ENCODE assay signal across 8 mouse cellular contexts in genomic region chr11:61231329-61231728, GRCm38 (mm10). TPM values are rescaled to one million over a fixed set of nuclear protein-coding genes. Genes with fewer than 3 reads are reported as not detected.
A peak's percentile ranks its signal among the peaks of the same experiment; 100 is the strongest.
DNase-seq lines count a peak whose midpoint lies in the region; ATAC-seq and TF ChIP-seq lines count a peak whose summit lies in the region.
"Had no signal": no experiment of that assay in that cellular context is flagged by ENCODE, and none has a peak within 500 bp of the region (broad histone marks: within the 10 kb centered on the region; RNA-seq: fewer than 3 reads in every experiment).

No protein-coding gene starts in this region.

- 5% methylated on average over 9 of the region's 9 CpGs for WGBS in hindbrain, embryonic 15.5 days

- no peaks in the 10 kb centered on the region for H3K36me3 ChIP-seq in hindbrain, embryonic 15.5 days
- H3K36me3 ChIP-seq: liver, embryonic 15.5 days had no signal

- peaks cover 9% of the 10 kb centered on the region for H3K4me1 ChIP-seq in hindbrain, embryonic 15.5 days (replicated peaks)

- H3K27me3 ChIP-seq in hindbrain, embryonic 15.5 days: no peaks in the 10 kb centered on the region

- H3K9me3 ChIP-seq in hindbrain, embryonic 15.5 days: no peaks in the 10 kb centered on the region
- H3K9me3 ChIP-seq: liver, embryonic 15.5 days had no signal

- H3K4me2 ChIP-seq in hindbrain, embryonic 15.5 days: peak overlapping the region; percentile 46
- H3K4me2 ChIP-seq: liver, embryonic 15.5 days had no signal

- ATAC-seq in hindbrain, embryonic 15.5 days (ENCODE audit: low FRiP score, low read depth): peak; percentile 76
- ATAC-seq in megakaryocyte-erythroid progenitor cell, adult 5-6 weeks (replicated peaks; ENCODE audit: low FRiP score, low TSS enrichment, poor library complexity, severe bottlenecking): peak; percentile 94

- H3K9ac ChIP-seq in hindbrain, embryonic 15.5 days: no peak overlapping the region
- H3K9ac ChIP-seq: liver, embryonic 15.5 days had no signal

- TF ChIP-seq CTCF in gastrocnemius, adult 2 months (IDR thresholded peaks at IDR 0.05): peak; percentile 83

- intact Hi-C loops in gastrocnemius, adult 2 months (cut with DNase I): no loop called here

- DNase-seq in R1 (ENCODE audit: low read depth, low spot score): peak; percentile 65
- DNase-seq in cerebellum, postnatal 10 days: peak; percentile 81 to 84
- DNase-seq in gastrocnemius, adult 2 months: peak; percentile 67
- peak; percentile 17 for DNase-seq in left cerebral cortex, adult 11 months (ENCODE audit: low spot score)
- DNase-seq in right cerebral cortex, postnatal 10 days (ENCODE audit: low spot score in 2 of 2): peak; percentile 44 to 61

- H3K4me3 ChIP-seq in gastrocnemius, adult 2 months: peak overlapping the region; percentile 48
- peak overlapping the region; percentile 18; the same call in 1 of the 2 replicates for H3K4me3 ChIP-seq in hindbrain, embryonic 15.5 days
- H3K4me3 ChIP-seq: liver, embryonic 15.5 days had no signal

- peak overlapping the region; percentile 54 for H3K27ac ChIP-seq in gastrocnemius, adult 2 months
- no peak overlapping the region for H3K27ac ChIP-seq in hindbrain, embryonic 15.5 days (replicated peaks)
- H3K27ac ChIP-seq: liver, embryonic 15.5 days had no signal

RNA-seq across cellular contexts. Expression of gene Aldh3a1, which starts 24.0 kb away (rescaled TPM):
- total RNA-seq in gastrocnemius, adult 2 months (2021): under 1 TPM in 1 of 2 experiments, not detected in 1; 0.50 TPM
- 0.17 and 0.26 TPM in 2 replicates for polyA plus RNA-seq in hindbrain, embryonic 15.5 days (2015; fragmentation: Nextera tagmentation; extraction: Ambion mirVana)
- total RNA-seq in megakaryocyte-erythroid progenitor cell, adult 5-6 weeks (2014; fragmentation: Nextera tagmentation): not detected in 2 replicates
- total RNA-seq in megakaryocyte-erythroid progenitor cell, adult 5-6 weeks (2017): not detected in 2 replicates

RNA-seq across cellular contexts. Expression of gene Aldh3a2, which starts 35.9 kb away (rescaled TPM):
- total RNA-seq in gastrocnemius, adult 2 months (2021): 10 to 100 TPM; 12.0 to 13.0 TPM
- polyA plus RNA-seq in hindbrain, embryonic 15.5 days (2015; fragmentation: Nextera tagmentation; extraction: Ambion mirVana): 29.3 and 35.4 TPM in 2 replicates
- total RNA-seq in megakaryocyte-erythroid progenitor cell, adult 5-6 weeks (2014; fragmentation: Nextera tagmentation): 10.6 and 15.4 TPM in 2 replicates
- total RNA-seq in megakaryocyte-erythroid progenitor cell, adult 5-6 weeks (2017): 10.8 and 30.6 TPM in 2 replicates

RNA-seq across cellular contexts. Expression of gene Usp22, which starts 56.5 kb away (rescaled TPM):
- 10 to 100 TPM; 13.4 to 16.7 TPM for total RNA-seq in gastrocnemius, adult 2 months (2021)
- 367 and 410 TPM in 2 replicates for polyA plus RNA-seq in hindbrain, embryonic 15.5 days (2015; fragmentation: Nextera tagmentation; extraction: Ambion mirVana)
- 19.8 and 20.3 TPM in 2 replicates for total RNA-seq in megakaryocyte-erythroid progenitor cell, adult 5-6 weeks (2014; fragmentation: Nextera tagmentation)
- 23.9 and 24.0 TPM in 2 replicates for total RNA-seq in megakaryocyte-erythroid progenitor cell, adult 5-6 weeks (2017)

Comparison
In these comparisons a context has a peak if more than half of its experiments do, and no peak if none do; other contexts are left out.
1. DNase-seq: peak in every context shown above with its lines; median percentile 82 in cerebellum, postnatal 10 days; 67 in gastrocnemius, adult 2 months; 65 in R1; 52 in right cerebral cortex, postnatal 10 days; 17 in left cerebral cortex, adult 11 months.